Mouse (Mus musculus): ENCODE measurements around the gene Dgkd.
A peak's percentile ranks its signal among the peaks of the same experiment; 100 is the strongest.

Gene Dgkd

GRCm38 (mm10) chr1:87935546-87935945 lies 82.5 kb downstream of the Dgkd start:
- DNase-seq (ENCODE audit: low read depth, low spot score) = no peak

GRCm38 (mm10) chr1:87936075-87936474 lies 83.0 kb downstream of the Dgkd start:
- no peak for DNase-seq (ENCODE audit: low read depth, low spot score)

GRCm38 (mm10) chr1:87936516-87936915 lies 83.4 kb downstream of the Dgkd start:
- no peak for DNase-seq (ENCODE audit: low read depth, low spot score)

- no peak for DNase-seq (ENCODE audit: low read depth, low spot score)
These were observed 88.7 kb downstream of the Dgkd start for GRCm38 (mm10) chr1:87941765-87942164.

GRCm38 (mm10) chr1:87947681-87948091 lies 94.6 kb downstream of the Dgkd start:
- DNase-seq (ENCODE audit: low read depth, low spot score) = no peak

- DNase-seq (ENCODE audit: low read depth, low spot score) = no peak
These were observed 98.6 kb downstream of the Dgkd start for GRCm38 (mm10) chr1:87951641-87952040.

GRCm38 (mm10) chr1:87953073-87953472 lies 100.0 kb downstream of the Dgkd start:
- no peak for DNase-seq (ENCODE audit: low read depth, low spot score)

GRCm38 (mm10) chr1:87958931-87959330 lies 105.8 kb downstream of the Dgkd start:
- DNase-seq (ENCODE audit: low read depth, low spot score) = no peak

- no peak for DNase-seq (ENCODE audit: low read depth, low spot score)
These were observed 106.4 kb downstream of the Dgkd start for GRCm38 (mm10) chr1:87959532-87959931.

- DNase-seq (ENCODE audit: low read depth, low spot score) = no peak
These were observed 106.9 kb downstream of the Dgkd start for GRCm38 (mm10) chr1:87959998-87960431.

- no peak for DNase-seq (ENCODE audit: low read depth, low spot score)
These were observed 107.7 kb downstream of the Dgkd start for GRCm38 (mm10) chr1:87960752-87961151.

- peak; percentile 8 for DNase-seq (ENCODE audit: low read depth, low spot score)
These were observed 108.5 kb downstream of the Dgkd start for GRCm38 (mm10) chr1:87961459-87962167.

- DNase-seq (ENCODE audit: low read depth, low spot score) = no peak
These were observed 117.3 kb downstream of the Dgkd start for GRCm38 (mm10) chr1:87970381-87970780.

- DNase-seq (ENCODE audit: low read depth, low spot score) = no peak
These were observed 129.2 kb downstream of the Dgkd start for GRCm38 (mm10) chr1:87982291-87982690.

- no peak for DNase-seq (ENCODE audit: low read depth, low spot score)
These were observed 139.6 kb downstream of the Dgkd start for GRCm38 (mm10) chr1:87992716-87993115.

Data from embryo, embryonic 11.5 days (tissue).